Mouse (Mus musculus) hematopoietic multipotent progenitor cell, adult 10-12 weeks (in vitro differentiated cells): Measurements from ENCODE around the gene Zfp454. TPM values are rescaled to one million over a fixed set of nuclear protein-coding genes. Genes with fewer than 3 reads are reported as not detected.

Source experiments
- polyA plus RNA-seq: library from polyadenylated mRNA; stranded (reverse); fragments of >175 nt; gene quantifications from 2 replicates; pipeline ENCODE4 v1.2.3, GENCODE M21; 2012; ENCODE audit warnings: low replicate concordance

The Zfp454 gene
- not detected in 2 replicates for polyA plus RNA-seq

GRCm38 (mm10) chr11:50887390-50888128 is at the start of gene Zfp454:
Gene Zfp454, minus strand, starts transcription at chr11:50887651.

DNA sequence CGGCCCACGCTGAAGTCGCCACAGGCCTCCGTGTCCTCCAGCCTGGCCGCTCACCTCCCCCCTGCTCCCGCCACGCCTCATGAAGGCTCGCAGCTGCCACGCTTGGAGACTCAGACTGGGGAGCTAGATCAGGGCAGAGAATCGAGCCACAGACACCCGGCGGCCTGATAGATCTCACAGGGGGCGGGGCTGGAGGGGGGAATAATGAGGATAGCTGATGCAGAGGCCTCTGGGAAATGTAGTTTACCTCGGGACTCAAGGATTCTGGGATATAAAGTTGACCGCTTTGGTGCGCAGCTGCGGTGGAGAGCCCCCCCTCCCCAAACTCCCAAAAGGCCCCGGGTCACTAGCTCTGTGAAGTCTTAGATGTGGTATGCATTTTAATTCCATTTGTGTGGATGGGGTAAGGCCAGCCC is 44.0 kb upstream of the Zfp454 start, which contains the start of gene Zfp354b:
TSS of gene Zfp354b (minus strand) at position 183 of the 416 bp plus-strand sequence.

DNA sequence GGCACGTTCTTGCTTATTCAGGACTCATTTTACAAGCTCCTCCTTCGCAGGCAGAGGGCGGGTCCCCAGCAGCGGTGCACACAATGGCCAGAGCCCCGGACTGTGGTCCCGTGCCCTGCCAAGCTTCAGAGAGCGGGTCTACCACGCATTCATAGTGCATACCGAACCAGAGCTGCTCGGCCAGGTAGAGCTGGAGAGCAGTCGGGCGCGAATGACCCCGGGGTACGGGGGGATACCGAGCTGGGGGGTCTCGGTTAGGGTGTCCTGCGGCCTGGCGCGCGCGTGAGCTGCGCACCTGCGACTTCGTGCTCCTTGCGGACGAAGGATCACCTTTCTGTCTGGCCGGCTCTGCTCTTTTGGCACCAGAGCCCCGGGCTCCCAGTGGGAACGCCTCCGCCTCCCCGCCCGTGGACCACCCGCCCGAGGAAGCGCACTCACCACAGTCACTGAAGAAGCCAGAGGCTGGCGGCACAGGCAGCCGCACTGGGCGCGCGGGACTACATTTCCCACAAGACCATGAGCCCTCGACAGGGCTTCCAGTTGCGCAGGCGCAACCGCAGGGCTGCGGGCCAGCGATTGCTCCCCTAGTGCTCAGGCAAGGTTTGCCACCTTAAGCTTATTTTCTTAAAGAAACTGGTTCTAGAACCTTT is 28.3 kb upstream of the Zfp454 start, which contains the start of gene Zfp2:
TSS of gene Zfp2 (minus strand) at position 495 of the 650 bp plus-strand sequence.

DNA sequence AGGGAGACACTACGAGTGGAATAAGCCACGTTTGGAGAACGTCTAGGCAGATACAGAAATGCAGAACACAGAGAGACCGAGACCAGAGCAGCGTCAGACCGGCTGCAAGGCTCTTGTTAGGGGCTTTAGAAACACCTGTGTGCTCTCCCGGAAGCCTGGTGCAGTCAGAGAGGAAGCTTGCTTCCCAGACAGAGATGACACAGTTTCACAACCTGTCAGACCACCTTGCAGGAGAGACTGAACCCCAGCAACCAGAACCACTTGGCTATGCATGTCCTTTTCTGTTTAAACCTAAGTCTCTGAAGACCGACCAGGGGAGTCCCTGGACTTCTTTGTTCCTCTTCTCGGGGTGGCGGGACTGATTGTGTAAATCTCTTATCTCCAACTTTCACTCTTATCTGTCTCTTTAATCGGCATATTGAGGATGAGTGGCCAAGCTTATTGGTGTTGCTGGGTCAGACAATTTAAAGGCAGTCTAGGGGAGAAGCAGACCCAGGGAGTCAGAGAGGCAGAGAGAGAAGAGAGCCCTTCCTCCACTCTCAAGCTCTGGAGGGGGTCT is 37.2 kb downstream of the Zfp454 start, which contains the start of gene Grm6:
TSS of gene Grm6 (plus strand) at position 509 of the 559 bp plus-strand sequence.

DNA sequence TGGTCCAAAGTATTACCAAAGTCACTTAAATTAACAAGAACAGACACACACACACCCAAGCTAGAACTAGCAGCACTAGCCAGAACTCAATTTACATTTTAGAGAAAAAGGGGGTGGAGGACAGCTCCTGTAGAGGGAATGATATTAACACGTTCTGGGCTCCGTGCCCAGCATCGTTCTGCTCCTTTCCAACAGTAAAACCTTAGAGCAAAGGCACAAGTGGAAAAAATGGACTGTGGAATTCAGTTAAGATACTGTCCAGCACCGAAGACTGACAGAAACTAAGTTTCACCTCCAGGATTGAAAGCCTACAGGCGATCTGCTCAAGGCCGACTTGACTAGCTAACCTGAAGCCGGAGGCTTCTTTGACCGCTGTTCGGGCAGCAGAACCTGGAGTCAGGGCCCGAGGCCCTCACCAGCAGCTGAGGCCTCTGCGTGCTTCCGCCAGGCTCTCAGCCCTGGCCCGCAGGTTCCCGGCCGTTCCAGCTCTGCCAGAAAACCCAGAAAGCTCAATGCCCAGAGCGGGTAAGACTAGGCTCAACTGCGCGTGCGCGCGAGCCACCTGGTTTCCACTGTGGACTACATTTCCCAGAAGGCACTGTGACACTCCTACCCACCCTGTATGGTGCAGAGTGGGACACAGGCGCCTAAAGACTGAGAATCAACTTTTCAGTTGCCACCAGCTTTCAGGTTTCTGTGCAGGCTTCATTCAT is 46.3 kb downstream of the Zfp454 start, which contains the start of gene Zfp879:
TSS of gene Zfp879 (minus strand) at position 530 of the 713 bp plus-strand sequence.

GRCm38 (mm10) chr11:50827010-50827953 is 60.2 kb downstream of the Zfp454 start, which contains the start of gene Zfp354c:
Gene Zfp354c, minus strand, starts transcription at chr11:50827724.

Other genes starting within 250 kb of the Zfp454 start
- gene Zfp354c, start 59.9 kb downstream of the Zfp454 start, polyA plus RNA-seq = 1.5 and 1.9 TPM in 2 replicates
- 0.04 and 0.28 TPM in 2 replicates for gene Zfp879, start 46.1 kb downstream of the Zfp454 start, polyA plus RNA-seq
- gene Grm6, start 37.0 kb downstream of the Zfp454 start, polyA plus RNA-seq = 0.71 and 2.7 TPM in 2 replicates
- 0.12 TPM in 1 of 2 replicates, not detected in the other for gene Zfp2, start 28.5 kb upstream of the Zfp454 start, polyA plus RNA-seq
- 0.13 TPM in 1 of 2 replicates, not detected in the other for gene Zfp354b, start 44.0 kb upstream of the Zfp454 start, polyA plus RNA-seq
- gene 4933414I15Rik, start 56.1 kb upstream of the Zfp454 start, polyA plus RNA-seq = not detected in 2 replicates
- gene Prop1, start 66.1 kb upstream of the Zfp454 start, polyA plus RNA-seq = not detected in 2 replicates
- not detected in 2 replicates for gene Olfr1378, start 78.9 kb upstream of the Zfp454 start, polyA plus RNA-seq
- gene Olfr1377, start 94.3 kb upstream of the Zfp454 start, polyA plus RNA-seq = not detected in 2 replicates
- not detected in 2 replicates for gene Olfr51, start 115.9 kb upstream of the Zfp454 start, polyA plus RNA-seq
- not detected in 2 replicates for gene Olfr54, start 126.6 kb upstream of the Zfp454 start, polyA plus RNA-seq
- gene Olfr1375, start 160.5 kb upstream of the Zfp454 start, polyA plus RNA-seq = not detected in 2 replicates
- 0.71 TPM in 1 of 2 replicates, not detected in the other for gene Zfp354a, start 171.6 kb upstream of the Zfp454 start, polyA plus RNA-seq